Mouse (Mus musculus) megakaryocyte, adult 5-6 weeks (primary cell): ENCODE data around the gene Heyl. TPM values are rescaled to one million over a fixed set of nuclear protein-coding genes. Genes with fewer than 3 reads are reported as not detected.

Source experiments
- ATAC-seq: 2 replicates; pipeline ENCODE4 v1.8.0; 2016; ENCODE audit warnings: mild to moderate bottlenecking, inconsistent platforms; ENCODE audit not compliant: poor library complexity, severe bottlenecking
- total RNA-seq, 2 experiments: library from RNA; stranded (forward) in 1 of 2; stranded (reverse) in 1 of 2; fragments of 153-499, 151-499 nt in 1 of 2; fragments of 221-1000, 200-1000 nt in 1 of 2; gene quantifications; 2 replicates each; pipeline versions ENCODE4 v1.2.3 to v1.2.4; 2015 to 2017

The Heyl gene
- total RNA-seq, 2 experiments from 2014 or later: not detected

DNA sequence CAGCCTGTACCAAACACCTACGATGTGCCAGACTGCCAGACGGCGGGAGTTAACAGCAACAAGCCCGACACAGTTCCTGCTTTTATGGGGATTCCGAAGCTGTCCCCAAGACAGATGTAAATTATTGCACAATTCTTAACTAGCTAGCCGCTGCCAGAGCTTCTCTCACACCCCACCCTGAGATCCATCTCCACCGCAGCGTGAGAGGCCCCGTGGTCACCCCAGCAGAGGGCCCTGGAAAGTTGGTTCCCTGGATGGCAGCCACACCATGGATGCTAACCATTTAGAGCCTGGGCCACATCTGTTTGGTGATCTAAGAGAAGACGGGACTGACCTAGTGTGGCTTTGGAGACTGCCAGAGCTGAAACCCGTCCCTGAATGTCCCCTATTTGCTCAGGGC is 4.2 kb upstream of the Heyl start:
- ATAC-seq: no peak

DNA sequence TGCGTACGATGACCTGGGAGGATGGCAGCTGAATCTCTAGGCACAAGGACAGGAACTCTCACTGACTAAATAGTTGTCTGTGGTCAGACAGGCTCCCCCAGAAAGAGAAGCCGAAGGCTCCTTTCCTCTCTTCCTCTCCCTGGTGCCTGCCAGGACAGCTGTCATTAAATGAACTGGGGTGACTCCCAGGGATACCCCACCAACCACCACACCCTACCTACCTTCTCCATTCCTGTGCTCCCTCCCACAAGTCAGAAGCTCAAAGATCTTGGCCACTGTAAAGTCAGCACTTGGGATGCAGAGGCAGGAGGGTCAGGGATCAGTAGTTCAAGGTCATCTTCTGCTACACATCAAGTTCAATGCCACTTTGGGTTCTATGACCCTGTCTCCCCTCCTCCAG is 515 bp upstream of the Heyl start:
- ATAC-seq: peak; percentile 24; the same call in 1 of the 2 replicates

DNA sequence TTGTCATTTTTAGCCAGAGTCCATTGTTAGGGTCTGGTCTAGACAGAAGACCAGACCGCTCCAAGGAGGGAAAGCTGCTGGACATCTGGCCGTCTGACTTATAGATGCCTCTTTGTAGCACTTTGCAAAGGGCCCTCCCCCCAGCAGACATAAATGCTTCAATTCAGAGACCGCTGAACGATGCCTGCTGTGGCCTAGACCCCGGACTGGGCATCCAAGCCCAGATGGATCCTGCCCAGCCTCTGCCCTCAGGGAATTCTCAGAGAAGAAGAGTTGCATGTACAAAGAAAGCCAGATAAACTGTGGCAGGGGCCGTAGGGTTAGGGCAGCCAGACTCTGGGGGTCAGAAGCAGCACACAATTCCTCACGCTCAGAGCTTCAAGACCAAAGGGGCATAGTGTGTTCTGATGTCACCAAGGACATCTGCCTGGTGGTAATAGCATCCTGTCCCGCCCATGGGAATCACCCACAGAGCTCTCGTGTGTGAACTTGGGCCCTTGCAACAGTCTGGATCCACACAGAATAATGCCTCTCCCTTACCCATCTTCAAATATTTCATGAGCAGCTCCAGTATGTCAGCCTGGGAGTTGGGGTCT is 2.6 kb downstream of the Heyl start:
- no peak for ATAC-seq

DNA sequence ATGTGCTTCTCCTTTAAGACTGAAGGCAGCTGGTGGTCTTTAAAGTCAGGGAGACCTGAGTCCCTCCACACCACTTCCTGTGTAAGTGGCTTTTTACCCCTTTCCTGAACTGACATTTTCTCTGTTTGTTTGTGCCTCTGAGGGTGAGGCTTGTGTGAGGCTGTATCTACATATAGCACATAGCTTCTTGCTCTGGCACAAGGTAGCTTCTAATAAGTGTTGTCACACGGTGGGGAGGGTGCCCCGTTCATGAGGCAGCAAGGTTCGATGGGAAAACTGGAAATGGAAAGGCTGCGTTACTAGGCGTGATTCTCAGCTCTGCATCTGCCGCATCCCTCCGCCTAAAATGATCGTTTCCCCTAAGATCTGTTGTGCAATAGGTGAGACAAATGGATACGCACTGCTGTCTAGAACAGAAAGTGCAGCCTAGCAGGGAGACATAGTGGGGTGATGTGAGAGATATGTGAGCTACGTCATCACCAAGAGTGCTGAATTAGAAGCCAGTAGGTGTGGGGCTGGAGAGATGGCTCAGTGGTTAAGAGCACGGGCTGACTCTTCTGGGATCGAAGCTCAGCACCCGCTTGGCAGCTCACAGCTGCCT is 3.2 kb downstream of the Heyl start:
- ATAC-seq: no peak

DNA sequence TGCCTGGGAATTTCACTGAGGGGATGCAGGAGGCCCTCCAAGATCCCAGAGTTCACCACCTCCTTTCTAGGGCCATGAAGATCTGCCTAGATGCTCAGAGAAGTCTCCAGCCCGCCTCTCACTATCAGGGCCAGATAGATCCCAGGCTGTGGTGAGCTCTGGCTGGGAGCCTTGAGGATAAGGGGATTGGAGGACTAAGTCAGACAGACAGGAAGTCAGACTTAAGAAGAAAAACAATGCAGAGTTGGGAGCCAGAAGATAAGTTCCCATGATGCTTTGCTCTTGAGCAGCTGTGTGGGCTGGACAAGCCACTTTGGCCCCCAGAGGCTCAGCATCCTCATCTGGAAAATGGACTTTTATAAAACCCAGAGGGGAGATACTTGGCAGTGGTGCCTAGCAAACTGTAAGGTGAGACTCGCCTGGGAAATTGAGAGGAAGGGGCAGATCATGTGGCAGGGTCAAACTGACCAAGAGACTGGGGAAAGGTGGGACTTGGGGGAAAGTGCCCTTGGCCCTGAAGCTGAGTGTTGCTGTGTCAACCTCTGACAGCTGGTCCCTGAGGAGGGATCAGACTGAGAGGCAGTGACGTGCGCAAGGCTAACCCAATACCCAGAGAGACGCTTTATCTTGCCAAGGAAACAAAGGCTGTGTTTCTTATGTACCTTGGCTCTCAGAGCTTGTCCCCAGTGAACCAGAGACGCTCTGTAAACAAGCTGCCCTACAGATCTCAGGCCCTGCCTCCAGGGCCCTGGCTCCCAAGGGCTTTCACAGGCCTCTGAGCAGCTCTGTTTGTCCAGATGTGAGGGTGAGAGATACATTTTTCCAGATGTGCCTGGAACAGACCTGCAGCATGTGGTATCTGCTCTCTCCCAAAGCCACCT is 4.3 kb downstream of the Heyl start:
- no peak for ATAC-seq

DNA sequence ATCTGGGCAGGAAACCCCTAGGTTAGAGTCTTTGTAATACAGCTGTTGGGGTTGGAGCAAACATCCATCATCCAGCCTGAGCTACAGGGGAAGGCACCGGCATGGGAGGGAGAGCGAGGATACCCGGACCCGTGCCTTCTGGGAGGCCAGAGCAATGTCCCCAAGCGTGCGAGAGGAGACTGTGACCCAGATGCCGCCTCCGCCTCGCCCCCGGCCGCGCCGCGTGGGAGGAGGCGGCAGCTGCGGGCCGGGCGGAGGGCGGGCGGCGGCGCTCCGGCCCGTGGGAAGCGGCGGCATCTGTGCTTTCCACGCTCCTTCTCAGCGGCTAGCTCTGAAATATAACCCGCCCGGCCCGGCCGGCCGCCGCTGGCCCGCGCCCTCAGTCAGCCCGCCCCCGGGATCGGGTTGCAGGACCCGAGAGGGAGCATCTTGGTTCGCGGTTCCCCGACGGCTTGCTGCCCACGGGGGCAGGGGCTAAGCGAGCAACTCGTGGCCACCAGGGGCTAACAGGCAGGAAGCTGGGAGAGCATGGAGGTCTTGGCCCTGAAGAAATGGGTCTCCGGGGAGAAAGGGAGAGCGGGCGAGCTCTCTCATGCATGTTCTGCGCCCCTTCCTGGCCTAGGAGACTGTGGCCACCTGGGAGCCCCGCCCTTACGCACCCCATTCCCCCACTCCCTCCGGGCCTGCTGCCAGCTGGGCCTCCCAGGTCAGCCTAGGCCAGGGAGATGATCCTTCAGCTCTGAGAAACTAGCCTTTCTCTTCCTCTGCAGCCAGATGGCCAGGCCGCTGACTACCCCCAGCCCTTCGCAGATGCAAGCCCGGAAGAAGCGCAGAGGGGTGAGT is 6.2 kb downstream of the Heyl start:
- no peak for ATAC-seq

DNA sequence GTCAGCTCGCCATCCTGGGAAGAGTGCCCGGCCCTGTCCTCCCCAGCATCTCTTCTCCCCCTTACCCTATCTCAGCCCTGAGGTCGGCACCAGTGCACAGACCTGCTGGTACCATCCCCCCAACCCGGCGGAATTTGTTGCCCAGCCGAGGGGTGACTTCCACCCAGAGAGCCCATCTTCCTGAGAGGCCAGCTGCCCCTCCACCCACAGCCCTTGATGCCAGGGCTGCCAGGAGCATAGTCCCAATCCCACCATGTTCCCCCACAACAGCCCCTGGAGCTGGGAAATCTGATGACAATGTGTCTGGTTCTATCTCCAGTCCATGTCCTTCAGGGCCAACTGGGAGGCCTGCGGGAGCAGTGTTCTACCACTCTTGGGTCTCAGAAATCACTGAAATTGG is 12.9 kb downstream of the Heyl start:
- ATAC-seq: no peak

GRCm38 (mm10) chr4:123246651-123247050 is 13.3 kb downstream of the Heyl start:
- ATAC-seq: no peak

DNA sequence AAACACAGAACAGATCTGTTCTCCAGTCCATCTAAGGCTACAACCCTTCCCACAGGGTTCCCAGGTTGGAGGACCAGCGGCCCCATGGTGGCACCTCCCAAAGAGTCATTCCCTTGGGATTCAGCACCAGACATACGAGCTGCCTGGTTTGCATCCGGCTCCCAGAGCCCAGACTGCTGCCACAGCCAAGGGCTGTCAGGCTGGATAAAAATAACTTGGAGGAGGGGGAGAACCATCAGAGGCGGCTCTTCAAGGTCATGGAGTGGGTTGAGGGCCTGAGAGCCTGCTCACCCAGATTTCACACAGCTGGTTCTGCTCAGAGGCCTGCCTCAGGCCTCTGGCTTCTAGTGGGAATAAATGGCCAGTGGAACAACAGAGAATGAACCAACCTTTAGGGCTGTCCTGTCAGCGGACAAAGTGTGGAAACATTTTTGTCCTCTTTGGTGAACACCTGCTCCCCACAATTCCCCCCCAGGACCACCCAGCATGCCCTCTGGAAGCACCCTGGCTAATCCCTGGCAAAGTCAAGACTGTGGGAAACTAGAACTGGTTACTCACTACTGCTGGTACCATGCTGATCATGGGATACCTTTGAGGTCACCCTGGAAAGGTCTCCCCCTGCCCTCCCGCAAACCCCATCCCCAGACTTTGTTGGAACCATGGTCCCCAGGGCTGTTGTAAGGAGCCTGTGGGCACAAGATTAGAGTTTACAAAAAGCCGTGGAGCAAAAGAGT is 14.0 kb downstream of the Heyl start:
- ATAC-seq: no peak

- ATAC-seq: no peak
Measured at GRCm38 (mm10) chr4:123248971-123249567, 15.7 kb downstream of the Heyl start.

DNA sequence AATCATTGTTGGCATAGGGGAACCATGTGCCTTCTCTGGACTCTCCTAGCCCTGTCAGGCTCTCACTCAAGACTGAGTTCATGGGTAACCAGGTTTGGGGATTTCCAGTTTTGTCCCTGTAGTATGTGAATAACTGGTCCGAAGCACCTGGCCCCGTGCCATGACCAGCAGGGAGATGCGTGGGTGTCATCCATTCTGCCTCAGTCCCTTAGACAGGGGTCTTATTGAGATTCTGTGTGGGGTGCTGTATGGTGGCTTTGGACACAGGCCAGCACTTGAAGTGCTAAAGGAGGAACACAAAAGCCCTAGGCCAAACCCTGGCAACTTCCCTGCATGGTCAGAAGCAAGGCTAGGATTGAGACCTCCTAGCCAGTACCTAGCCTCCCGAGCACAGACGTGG is 18.9 kb downstream of the Heyl start:
- ATAC-seq: no peak

- ATAC-seq: peak; percentile 54; the same call in 1 of the 2 replicates
Measured at GRCm38 (mm10) chr4:123254617-123255016, 21.3 kb downstream of the Heyl start.

- ATAC-seq: no peak
Measured at GRCm38 (mm10) chr4:123260071-123260746, 26.9 kb downstream of the Heyl start.

- ATAC-seq: no peak
Measured at GRCm38 (mm10) chr4:123261721-123262401, 28.5 kb downstream of the Heyl start, which contains the start of gene Pabpc4. Gene Pabpc4, plus strand, starts transcription at chr4:123262351.

GRCm38 (mm10) chr4:123271063-123271462 is 37.7 kb downstream of the Heyl start:
- no peak for ATAC-seq

GRCm38 (mm10) chr4:123280117-123280516 is 46.8 kb downstream of the Heyl start:
- ATAC-seq: no peak

GRCm38 (mm10) chr4:123282500-123282899 is 49.1 kb downstream of the Heyl start:
- peak; percentile 96 for ATAC-seq

- peak; percentile 63 for ATAC-seq
Measured at GRCm38 (mm10) chr4:123282915-123283674, 49.7 kb downstream of the Heyl start.
